Mouse (Mus musculus) lung, postnatal 0 days (tissue): ENCODE results near the gene Slc2a1.

ENCODE experiments used
- CTCF ChIP-seq: IDR thresholded peaks from 2 replicates; pipeline ENCODE4 v1.5.1; 2016; ENCODE audit warnings: antibody characterized with exemption, mild to moderate bottlenecking
- EP300 ChIP-seq: IDR thresholded peaks from 2 replicates; pipeline ENCODE4 v1.6.1; 2016; ENCODE audit warnings: antibody characterized with exemption, mild to moderate bottlenecking, control low read depth

GRCm38 (mm10) chr4:119161358-119161757, 52.8 kb downstream of the Slc2a1 start:
- no peak for TF ChIP-seq CTCF
- peak; percentile 67 for TF ChIP-seq EP300
